Mouse (Mus musculus) hindbrain, embryonic 16.5 days (tissue): ENCODE measurements around the gene Mcoln3. TPM values are rescaled to one million over a fixed set of nuclear protein-coding genes. Genes with fewer than 3 reads are reported as not detected.

Source experiments
- ATAC-seq: fragments of 200-750 bp; cut with Nextera tagmentation; 2 replicates; pipeline ENCODE4 v1.8.0; 2017; ENCODE audit warnings: moderate TSS enrichment, moderate library complexity
- H3K27ac ChIP-seq: fragments of 300-500 bp; sonication (generic); 2 replicates; pipeline ENCODE4 v1.5.1; 2014; ENCODE audit warnings: low read depth, mild to moderate bottlenecking, control low read depth, low read length, moderate library complexity
- H3K27me3 ChIP-seq: fragments of 300-500 bp; sonication (generic); replicated peaks from 2 replicates; pipeline ENCODE4 v1.6.1; 2014; ENCODE audit warnings: low read length; ENCODE audit not compliant: control insufficient read depth, insufficient read depth
- H3K36me3 ChIP-seq: fragments of 300-500 bp; sonication (generic); 2 replicates; pipeline ENCODE4 v1.6.1; 2014; ENCODE audit warnings: mild to moderate bottlenecking, low read length, moderate library complexity, mixed read lengths; ENCODE audit not compliant: control insufficient read depth, insufficient read depth
- H3K4me1 ChIP-seq: fragments of 300-500 bp; sonication (generic); 2 replicates; pipeline ENCODE4 v1.6.1; 2014; ENCODE audit warnings: low read depth, low read length; ENCODE audit not compliant: control insufficient read depth, insufficient read depth
- H3K4me2 ChIP-seq: fragments of 300-500 bp; sonication (generic); 2 replicates; pipeline ENCODE4 v1.6.1; 2014; ENCODE audit warnings: mild to moderate bottlenecking, low read length, control low read depth, moderate library complexity
- H3K4me3 ChIP-seq: fragments of 300-500 bp; sonication (generic); 2 replicates; pipeline ENCODE4 v1.5.1; 2014; ENCODE audit warnings: mild to moderate bottlenecking, low read length, control low read depth, moderate library complexity
- H3K9ac ChIP-seq: fragments of 300-500 bp; sonication (generic); 2 replicates; pipeline ENCODE4 v1.6.1; 2014; ENCODE audit warnings: low read depth, mild to moderate bottlenecking, control low read depth, low read length, moderate library complexity
- H3K9me3 ChIP-seq: fragments of 300-500 bp; sonication (generic); 2 replicates; pipeline ENCODE4 v1.6.1; 2014; ENCODE audit warnings: mild to moderate bottlenecking, low read length, moderate library complexity; ENCODE audit not compliant: control insufficient read depth
- WGBS: fragments of 180-500 bp; shearing (Covaris S2); extraction: QIAGEN DNeasy Blood & Tissue Kit; methylation state at CpG from one replicate; pipeline ENCODE4 v1.1.7; 2014; 5-methylcytosine and 5-hydroxymethylcytosine counted together
- polyA plus RNA-seq: library from polyadenylated mRNA; unstranded; fragments of >200 nt; fragmentation: Nextera tagmentation; extraction: Ambion mirVana; gene quantifications from 2 replicates; pipeline ENCODE4 v1.2.1, GENCODE M21; 2015

The Mcoln3 gene
- polyA plus RNA-seq, 1 experiment from 2014 or later, result 0.28 TPM

DNA sequence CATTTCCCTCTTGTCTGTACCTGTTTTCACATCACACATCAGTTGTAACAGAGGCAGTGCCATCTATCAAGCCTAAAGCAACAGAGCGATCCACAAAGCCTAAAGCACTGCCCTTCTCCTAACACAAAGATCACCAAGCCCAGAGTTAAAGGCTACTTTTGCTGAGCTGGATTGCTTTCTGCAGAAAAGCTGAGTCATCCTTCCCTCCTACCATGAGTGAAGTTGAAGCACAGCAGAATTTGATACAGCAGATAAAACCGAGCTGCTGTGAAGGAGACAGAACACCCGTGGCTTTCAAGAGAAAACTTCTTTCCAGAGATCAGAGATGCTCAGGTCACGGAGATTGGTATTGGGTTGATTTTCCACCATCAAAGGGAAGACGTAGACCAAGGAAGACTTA is 28.9 kb downstream of the Mcoln3 start:
- H3K4me2 ChIP-seq, result no peak overlapping the region
- peaks cover 11% of the 10 kb centered on the region for H3K4me1 ChIP-seq
- H3K9me3 ChIP-seq, result no peaks in the 10 kb centered on the region
- H3K36me3 ChIP-seq, result no peaks in the 10 kb centered on the region
- no peak for ATAC-seq
- H3K27me3 ChIP-seq, result peaks cover 14% of the 10 kb centered on the region
- H3K27ac ChIP-seq, result no peak overlapping the region
- H3K4me3 ChIP-seq, result no peak overlapping the region
- H3K9ac ChIP-seq, result no peak overlapping the region
- 76% methylated on average over 5 of the region's 5 CpGs for WGBS

DNA sequence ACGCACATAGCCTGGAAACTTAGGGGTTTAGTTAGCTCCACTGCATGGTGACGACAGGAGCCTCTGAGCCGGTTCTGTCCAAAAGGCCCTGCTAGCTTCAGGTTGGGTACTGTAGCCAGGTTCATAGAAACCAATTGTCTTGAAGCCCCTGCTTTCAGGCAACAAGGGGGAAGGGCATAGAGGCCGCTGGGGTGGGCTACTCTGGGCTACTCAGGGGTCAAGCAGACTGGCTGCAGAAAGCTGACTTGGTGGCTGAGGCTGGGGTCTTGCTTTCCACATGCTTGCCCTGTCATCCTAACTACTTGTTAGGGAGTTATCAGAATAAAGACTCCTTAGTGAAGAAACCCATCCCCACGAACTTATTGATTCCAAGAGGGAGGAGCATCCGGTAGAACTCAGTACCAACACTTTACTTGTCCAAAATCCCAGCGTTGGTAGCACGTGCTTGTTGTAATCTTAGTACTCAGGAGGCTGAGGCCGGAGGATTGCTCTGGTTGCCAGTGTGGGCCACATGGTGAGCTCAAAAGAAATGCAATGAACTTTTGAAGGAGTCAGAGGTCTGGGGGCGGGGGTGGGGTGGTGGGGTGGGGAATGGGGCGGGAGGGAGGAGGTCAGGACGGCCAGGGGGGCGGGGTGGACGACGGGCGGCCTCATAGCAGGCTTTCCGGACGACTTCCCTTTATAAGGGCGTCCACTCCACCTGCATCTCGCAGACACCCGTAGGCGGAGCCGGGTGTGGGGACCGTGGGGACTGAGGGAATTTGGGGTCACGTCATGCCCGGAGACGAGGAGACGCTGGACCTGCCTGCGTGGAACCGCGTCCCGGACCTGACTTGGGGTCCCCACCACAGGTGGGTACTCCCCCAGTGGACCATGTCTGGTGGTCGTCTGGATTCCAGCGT is 32.2 kb downstream of the Mcoln3 start, which contains the start of gene Mcoln2:
Gene Mcoln2, plus strand, starts transcription at position 678 of the 902 bp plus-strand sequence.
- H3K27me3 ChIP-seq, result peaks cover 23% of the 10 kb centered on the region
- H3K9me3 ChIP-seq, result no peaks in the 10 kb centered on the region
- no peak within 1 kb of the TSS for H3K27ac ChIP-seq
- ATAC-seq, result peak; percentile 17; the same call in 1 of the 2 replicates
- peaks cover 11% of the 10 kb centered on the region for H3K4me1 ChIP-seq
- peak within 1 kb of the TSS; percentile 96 for H3K4me2 ChIP-seq
- H3K9ac ChIP-seq, result peak within 1 kb of the TSS; percentile 55
- WGBS, result 15% methylated on average over 26 of the region's 34 CpGs
- H3K36me3 ChIP-seq, result no peaks in the 10 kb centered on the region
- H3K4me3 ChIP-seq, result peak within 1 kb of the TSS; percentile 47

DNA sequence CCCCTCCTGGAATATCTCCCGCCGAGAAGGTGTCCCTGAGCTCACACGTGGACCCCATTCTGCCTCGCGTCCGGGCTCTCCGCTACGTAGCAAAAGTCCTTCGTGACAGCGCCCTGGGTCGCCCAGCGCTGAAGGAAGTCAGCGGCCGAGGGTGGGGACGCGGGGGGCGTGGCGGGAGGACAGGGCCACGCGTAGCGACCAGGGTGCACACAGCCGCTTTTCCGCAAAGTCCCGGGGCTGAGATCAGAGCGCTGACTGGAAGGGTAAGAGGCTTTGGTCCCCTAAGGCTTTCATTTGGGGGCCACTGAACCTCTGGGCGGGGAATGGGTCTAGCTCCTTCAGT is 32.8 kb downstream of the Mcoln3 start:
- peak overlapping the region; percentile 47 for H3K4me3 ChIP-seq
- peak overlapping the region; percentile 55 for H3K9ac ChIP-seq
- under 1% methylated on average over 26 of the region's 26 CpGs for WGBS
- no peaks in the 10 kb centered on the region for H3K36me3 ChIP-seq
- peak overlapping the region; percentile 96 for H3K4me2 ChIP-seq
- H3K4me1 ChIP-seq, result peaks cover 11% of the 10 kb centered on the region
- ATAC-seq, result peak; percentile 40; the same call in 1 of the 2 replicates
- peaks cover 23% of the 10 kb centered on the region for H3K27me3 ChIP-seq
- no peak overlapping the region for H3K27ac ChIP-seq
- H3K9me3 ChIP-seq, result no peaks in the 10 kb centered on the region

DNA sequence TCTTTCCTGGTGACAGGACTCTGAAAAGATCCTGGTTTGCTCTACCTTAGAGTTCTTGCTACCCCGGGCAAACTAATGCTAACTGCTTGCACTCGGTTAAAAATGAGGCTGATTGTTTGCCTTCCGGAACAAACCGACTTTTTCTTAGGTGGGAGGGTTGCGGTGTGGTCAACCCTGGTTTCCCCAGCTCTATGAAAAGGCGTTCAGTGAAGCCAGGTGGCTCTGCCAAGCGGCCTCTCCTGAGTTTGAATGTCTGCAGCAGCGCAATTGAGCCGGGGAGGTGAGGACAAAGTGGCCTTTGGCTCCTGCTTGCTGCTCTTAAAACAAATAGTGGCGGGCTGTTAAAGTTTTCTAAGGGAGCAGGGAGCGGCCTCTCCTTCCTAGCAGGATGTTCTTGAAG is 33.3 kb downstream of the Mcoln3 start:
- Histone ChIP-seq H3K9me3 (no peaks in the 10 kb centered on the region), H3K27me3 (peaks cover 23% of the 10 kb centered on the region), H3K36me3 (no peaks in the 10 kb centered on the region), H3K9ac (no peak overlapping the region), H3K4me3 (peak overlapping the region; percentile 47), H3K4me2 (peak overlapping the region; percentile 96), H3K4me1 (peaks cover 11% of the 10 kb centered on the region), H3K27ac (no peak overlapping the region)
- WGBS, result 27% methylated on average over 11 of the region's 11 CpGs
- ATAC-seq, result no peak

DNA sequence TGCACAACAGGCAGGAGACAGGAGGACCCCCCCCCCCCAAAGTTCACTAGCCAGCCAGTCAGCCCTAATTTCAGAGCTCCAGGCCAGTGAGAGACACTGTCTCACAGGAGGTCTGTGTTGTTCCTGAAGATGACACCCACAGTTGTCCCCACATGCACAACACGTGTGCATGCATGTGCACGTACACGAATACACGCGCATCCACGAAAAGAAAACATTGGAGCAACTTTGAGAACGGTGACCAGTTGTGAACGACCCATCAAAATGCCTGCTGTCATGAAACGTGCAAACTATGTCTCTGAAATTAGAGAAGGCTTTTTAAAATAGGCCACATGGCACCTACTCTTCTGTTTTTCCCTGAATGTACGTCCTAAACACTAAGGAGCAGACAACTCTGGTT is 34.1 kb downstream of the Mcoln3 start:
- Histone ChIP-seq H3K27ac (no peak overlapping the region), H3K36me3 (no peaks in the 10 kb centered on the region), H3K9me3 (no peaks in the 10 kb centered on the region), H3K4me1 (peaks cover 11% of the 10 kb centered on the region), H3K4me2 (no peak overlapping the region), H3K9ac (no peak overlapping the region), H3K27me3 (peaks cover 23% of the 10 kb centered on the region), H3K4me3 (no peak overlapping the region)
- 94% methylated on average over 10 of the region's 10 CpGs for WGBS
- no peak for ATAC-seq

DNA sequence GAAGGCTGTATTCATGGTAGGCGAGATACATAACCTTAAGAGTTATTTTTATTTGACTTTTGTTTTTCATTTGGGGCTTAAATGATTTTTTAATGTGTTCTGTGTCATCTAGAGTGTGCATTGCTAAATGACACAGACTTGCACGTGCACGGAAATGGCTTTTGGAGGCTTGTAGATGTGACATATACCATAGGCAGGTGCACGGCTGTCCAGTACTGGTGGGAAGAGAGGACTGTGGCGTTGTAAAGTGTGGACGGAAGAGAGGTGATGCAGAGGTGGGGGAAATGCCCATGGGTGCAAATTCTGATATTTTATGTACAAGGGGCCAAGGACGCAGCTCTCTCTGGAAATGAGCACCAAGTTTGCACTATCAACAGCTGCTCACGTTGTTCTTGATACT is 34.5 kb downstream of the Mcoln3 start:
- Histone ChIP-seq H3K27me3 (peaks cover 23% of the 10 kb centered on the region), H3K4me1 (peaks cover 11% of the 10 kb centered on the region), H3K36me3 (no peaks in the 10 kb centered on the region), H3K27ac (no peak overlapping the region), H3K4me2 (no peak overlapping the region), H3K9ac (no peak overlapping the region), H3K9me3 (no peaks in the 10 kb centered on the region), H3K4me3 (no peak overlapping the region)
- no peak for ATAC-seq
- WGBS, result 92% methylated on average over 8 of the region's 8 CpGs

DNA sequence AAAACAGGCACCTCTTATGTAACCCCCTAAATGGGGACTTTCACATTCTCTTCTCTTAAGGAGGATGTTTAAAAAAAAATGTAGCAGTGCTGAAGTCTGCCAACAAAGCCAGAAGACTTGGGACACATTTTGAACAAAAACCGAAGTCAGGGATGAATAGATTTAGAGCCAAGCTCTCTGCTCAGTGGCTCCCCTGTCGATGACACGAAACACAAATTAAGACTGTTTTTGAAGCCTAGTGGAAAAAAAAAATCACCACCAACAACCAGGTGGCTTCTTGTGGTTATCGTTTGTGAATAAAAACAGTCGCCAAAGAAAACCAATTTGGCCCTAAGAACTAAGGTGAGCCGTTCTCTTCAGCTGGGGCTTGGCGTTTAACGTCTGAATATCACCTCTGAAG is 35.1 kb downstream of the Mcoln3 start:
- H3K9ac ChIP-seq, result no peak overlapping the region
- no peak overlapping the region for H3K4me3 ChIP-seq
- H3K27ac ChIP-seq, result no peak overlapping the region
- no peak for ATAC-seq
- H3K36me3 ChIP-seq, result no peaks in the 10 kb centered on the region
- H3K4me1 ChIP-seq, result peaks cover 11% of the 10 kb centered on the region
- H3K27me3 ChIP-seq, result peaks cover 23% of the 10 kb centered on the region
- no peak overlapping the region for H3K4me2 ChIP-seq
- H3K9me3 ChIP-seq, result no peaks in the 10 kb centered on the region
- WGBS, result 87% methylated on average over 8 of the region's 8 CpGs

DNA sequence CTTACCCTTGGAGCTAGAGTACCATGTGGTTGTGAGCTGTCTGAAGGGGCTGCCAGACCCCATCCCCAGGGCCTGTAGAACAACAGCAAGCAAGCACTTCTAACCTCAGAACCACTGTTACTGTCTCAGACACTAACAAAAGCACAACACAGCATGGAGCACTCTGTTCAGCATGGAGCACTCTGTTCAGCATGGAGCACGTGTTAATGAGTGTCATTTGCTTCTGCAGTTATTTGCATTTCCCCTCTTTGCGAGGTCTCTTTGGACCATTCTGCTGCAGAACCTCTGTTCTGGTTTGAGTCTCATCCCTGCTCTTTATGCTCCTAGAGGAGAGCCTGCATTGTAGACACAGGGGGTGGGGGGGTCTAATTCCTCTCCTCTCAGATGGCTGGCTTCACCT is 35.7 kb downstream of the Mcoln3 start:
- H3K4me1 ChIP-seq, result peaks cover 11% of the 10 kb centered on the region
- WGBS, result 60% methylated on average over 2 of the region's 2 CpGs
- H3K9ac ChIP-seq, result no peak overlapping the region
- H3K27ac ChIP-seq, result no peak overlapping the region
- peaks cover 23% of the 10 kb centered on the region for H3K27me3 ChIP-seq
- ATAC-seq, result no peak
- H3K36me3 ChIP-seq, result no peaks in the 10 kb centered on the region
- H3K4me2 ChIP-seq, result no peak overlapping the region
- no peaks in the 10 kb centered on the region for H3K9me3 ChIP-seq
- H3K4me3 ChIP-seq, result no peak overlapping the region

DNA sequence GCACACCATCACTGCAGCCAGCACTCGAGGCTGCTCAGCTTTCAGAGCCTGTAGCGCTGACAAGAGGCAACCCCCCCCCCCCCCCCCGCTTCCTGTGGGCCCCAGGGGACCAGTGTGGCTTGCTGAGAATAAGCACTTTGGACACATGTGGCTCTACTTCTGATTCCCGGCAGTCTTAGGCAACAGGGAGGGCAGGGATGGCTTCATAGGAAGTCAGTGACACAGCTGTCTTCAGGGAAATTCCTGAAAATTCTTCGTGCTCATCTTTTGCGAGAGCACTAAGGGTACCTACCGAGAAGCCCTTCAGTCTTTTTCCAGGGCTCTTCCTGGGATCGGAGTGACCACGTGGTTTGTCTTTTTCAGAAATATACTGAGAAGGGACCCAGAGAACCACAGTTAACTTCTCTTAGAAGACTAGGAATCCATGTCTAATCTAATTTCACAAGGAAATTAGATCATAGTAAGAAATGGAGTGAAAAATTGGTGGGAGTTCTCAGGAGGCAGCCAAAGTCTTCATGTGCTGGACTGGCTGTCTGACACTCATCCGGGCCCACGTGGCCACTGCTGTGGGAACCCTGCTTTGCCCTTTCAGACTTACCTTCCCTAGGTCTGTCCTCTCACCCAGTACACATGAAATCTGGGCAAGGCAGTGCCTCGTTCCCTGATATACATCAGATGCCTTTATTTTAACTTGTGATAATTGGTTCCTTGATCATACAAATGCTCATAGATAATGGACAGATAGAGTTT is 36.8 kb downstream of the Mcoln3 start:
- H3K27ac ChIP-seq, result no peak overlapping the region
- H3K36me3 ChIP-seq, result no peaks in the 10 kb centered on the region
- WGBS, result 16% methylated on average over 12 of the region's 12 CpGs
- peaks cover 23% of the 10 kb centered on the region for H3K27me3 ChIP-seq
- H3K4me2 ChIP-seq, result peak overlapping the region; percentile 16; the same call in 1 of the 2 replicates
- ATAC-seq, result peak; percentile 30; the same call in 1 of the 2 replicates
- H3K9ac ChIP-seq, result no peak overlapping the region
- no peak overlapping the region for H3K4me3 ChIP-seq
- H3K9me3 ChIP-seq, result no peaks in the 10 kb centered on the region
- H3K4me1 ChIP-seq, result peaks cover 11% of the 10 kb centered on the region
